Mouse (Mus musculus) forebrain, embryonic 15.5 days (tissue): ENCODE data around the gene Pdzrn3. TPM values are rescaled to one million over a fixed set of nuclear protein-coding genes. Genes with fewer than 3 reads are reported as not detected.

Experiments used
- ATAC-seq: fragments of 200-750 bp; cut with Nextera tagmentation; replicated peaks from 2 replicates; pipeline ENCODE4 v1.8.0; 2017; ENCODE audit warnings: mild to moderate bottlenecking, moderate TSS enrichment, moderate library complexity
- H3K27ac ChIP-seq: fragments of 300-500 bp; sonication (generic); replicated peaks from 2 replicates; pipeline ENCODE4 v1.5.1; 2015; ENCODE audit warnings: mild to moderate bottlenecking, inconsistent platforms
- H3K27me3 ChIP-seq: fragments of 300-500 bp; sonication (generic); 2 replicates; pipeline ENCODE4 v1.6.1; 2015; ENCODE audit warnings: inconsistent platforms
- H3K36me3 ChIP-seq: fragments of 300-500 bp; sonication (generic); 2 replicates; pipeline ENCODE4 v1.6.1; 2015; ENCODE audit warnings: mild to moderate bottlenecking, inconsistent platforms
- H3K4me1 ChIP-seq: fragments of 300-500 bp; sonication (generic); 2 replicates; pipeline ENCODE4 v1.6.1; 2015; ENCODE audit warnings: inconsistent platforms
- H3K4me2 ChIP-seq: fragments of 300-500 bp; sonication (generic); replicated peaks from 2 replicates; pipeline ENCODE4 v1.6.1; 2015; ENCODE audit warnings: mild to moderate bottlenecking, inconsistent platforms
- H3K4me3 ChIP-seq: fragments of 300-500 bp; sonication (generic); 2 replicates; pipeline ENCODE4 v1.5.1; 2015; ENCODE audit warnings: mild to moderate bottlenecking, inconsistent platforms
- H3K9ac ChIP-seq: fragments of 300-500 bp; sonication (generic); replicated peaks from 2 replicates; pipeline ENCODE4 v1.6.1; 2015; ENCODE audit warnings: mild to moderate bottlenecking, inconsistent platforms
- H3K9me3 ChIP-seq: fragments of 300-500 bp; sonication (generic); 2 replicates; pipeline ENCODE4 v1.6.1; 2016; ENCODE audit warnings: inconsistent platforms
- WGBS: fragments of 180-500 bp; shearing (Covaris S2); methylation state at CpG from one replicate; pipeline ENCODE4 v1.1.7; 2015; ENCODE audit warnings: mixed read lengths; 5-methylcytosine and 5-hydroxymethylcytosine counted together
- polyA plus RNA-seq: library from polyadenylated mRNA; unstranded; fragments of >200 nt; fragmentation: Nextera tagmentation; extraction: Ambion mirVana; gene quantifications from 2 replicates; pipeline ENCODE4 v1.2.1, GENCODE M21; 2015

The Pdzrn3 gene
- polyA plus RNA-seq, 1 experiment from 2014 or later = 21.9 TPM

DNA sequence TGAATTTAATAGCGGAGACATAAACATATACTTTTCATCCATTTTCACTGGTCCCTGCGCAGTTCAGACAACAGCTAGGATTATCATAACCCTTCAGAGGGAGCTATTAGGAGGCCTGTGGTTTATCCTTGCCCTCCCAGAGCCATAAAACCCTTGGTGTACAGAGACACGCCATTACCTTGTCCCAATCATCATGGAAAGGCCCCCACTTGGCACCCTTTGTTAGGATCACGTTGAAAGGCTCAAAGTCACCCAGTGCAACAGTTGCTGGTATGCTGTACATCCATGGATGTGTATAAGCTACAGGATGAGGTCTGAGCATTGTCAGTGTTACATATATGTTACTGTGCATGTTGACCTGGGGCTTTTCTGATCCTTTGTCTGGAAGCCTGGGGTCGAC lies 252.3 kb downstream of the Pdzrn3 start:
- H3K36me3 ChIP-seq = no peaks in the 10 kb centered on the region

DNA sequence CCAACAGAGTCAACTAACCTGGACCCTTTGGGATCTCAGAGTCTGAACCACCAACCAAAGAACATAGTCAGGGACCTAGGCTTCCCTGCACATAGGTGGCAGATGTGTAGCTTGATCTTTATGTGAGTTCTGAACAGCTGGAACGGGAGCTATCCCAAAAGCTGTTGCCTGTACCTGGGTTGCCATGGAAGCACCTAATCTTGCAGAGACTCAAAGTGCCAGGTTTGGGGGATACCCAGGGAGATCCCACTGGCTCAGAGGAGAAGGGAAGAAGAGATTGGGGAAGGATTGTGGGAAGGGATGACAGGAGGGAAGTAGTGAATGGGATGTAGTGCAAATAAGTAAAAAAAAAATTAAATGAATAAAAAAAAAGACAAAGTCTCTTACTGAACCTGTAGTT lies 268.7 kb downstream of the Pdzrn3 start:
- H3K4me2 ChIP-seq = no peak overlapping the region
- no peaks in the 10 kb centered on the region for H3K27me3 ChIP-seq
- ATAC-seq = no peak
- no peaks in the 10 kb centered on the region for H3K9me3 ChIP-seq
- H3K36me3 ChIP-seq = no peaks in the 10 kb centered on the region
- no peak overlapping the region for H3K27ac ChIP-seq
- no peak overlapping the region for H3K9ac ChIP-seq
- no peaks in the 10 kb centered on the region for H3K4me1 ChIP-seq
- H3K4me3 ChIP-seq = no peak overlapping the region
- 92% methylated on average over 1 of the region's 1 CpGs for WGBS

More for the DNA sequence above, 252.3 kb downstream of the Pdzrn3 start:
- no peak overlapping the region for H3K4me3 ChIP-seq
- no peaks in the 10 kb centered on the region for H3K9me3 ChIP-seq
- H3K4me1 ChIP-seq = no peaks in the 10 kb centered on the region
- no peaks in the 10 kb centered on the region for H3K27me3 ChIP-seq
- WGBS = 82% methylated on average over 5 of the region's 5 CpGs
- no peak overlapping the region for H3K9ac ChIP-seq
- ATAC-seq = no peak
- H3K4me2 ChIP-seq = no peak overlapping the region
- no peak overlapping the region for H3K27ac ChIP-seq

- no peak overlapping the region for H3K4me3 ChIP-seq
- ATAC-seq = no peak
Measured at GRCm38 (mm10) chr6:101103506-101103905, 274.2 kb downstream of the Pdzrn3 start.

GRCm38 (mm10) chr6:101101709-101102654 lies 275.7 kb downstream of the Pdzrn3 start:
- Histone ChIP-seq H3K4me1 (no peaks in the 10 kb centered on the region), H3K9ac (no peak overlapping the region), H3K9me3 (no peaks in the 10 kb centered on the region), H3K4me3 (no peak overlapping the region), H3K36me3 (no peaks in the 10 kb centered on the region), H3K27me3 (no peaks in the 10 kb centered on the region), H3K4me2 (no peak overlapping the region), H3K27ac (no peak overlapping the region)
- ATAC-seq = no peak
- WGBS = 66% methylated on average over 14 of the region's 14 CpGs

More at GRCm38 (mm10) chr6:101103506-101103905, 274.2 kb downstream of the Pdzrn3 start:
- Histone ChIP-seq H3K9ac (no peak overlapping the region), H3K4me1 (no peaks in the 10 kb centered on the region), H3K4me2 (no peak overlapping the region), H3K9me3 (no peaks in the 10 kb centered on the region), H3K27me3 (no peaks in the 10 kb centered on the region), H3K27ac (no peak overlapping the region), H3K36me3 (no peaks in the 10 kb centered on the region)
- WGBS = 95% methylated on average over 6 of the region's 6 CpGs
